Mouse (Mus musculus): ENCODE results near the gene Col4a4.

The Col4a4 gene

GRCm38 (mm10) chr1:82586713-82587399 lies at the start of gene Col4a4, which contains the start of gene Col4a3:
Gene Col4a4 (minus strand): TSS chr1:82586849.
Gene Col4a3 (plus strand): TSS chr1:82586921.
- no peak for DNase-seq (ENCODE audit: low spot score)

- no peak for DNase-seq (ENCODE audit: low spot score)
These were observed 49.7 kb upstream of the Col4a4 start for GRCm38 (mm10) chr1:82636321-82636720.

- no peak for DNase-seq (ENCODE audit: low spot score)
These were observed 48.6 kb upstream of the Col4a4 start for GRCm38 (mm10) chr1:82635254-82635620.

- no peak for DNase-seq (ENCODE audit: low spot score)
These were observed 48.0 kb upstream of the Col4a4 start for GRCm38 (mm10) chr1:82634545-82635253.

- DNase-seq (ENCODE audit: low spot score) = no peak
These were observed 44.6 kb upstream of the Col4a4 start for GRCm38 (mm10) chr1:82631169-82631792.

- DNase-seq (ENCODE audit: low spot score) = no peak
These were observed 42.8 kb upstream of the Col4a4 start for GRCm38 (mm10) chr1:82629495-82629894.

GRCm38 (mm10) chr1:82627652-82628051 lies 41.0 kb upstream of the Col4a4 start:
- no peak for DNase-seq (ENCODE audit: low spot score)

- DNase-seq (ENCODE audit: low spot score) = no peak
These were observed 38.8 kb upstream of the Col4a4 start for GRCm38 (mm10) chr1:82625474-82625873.

GRCm38 (mm10) chr1:82624934-82625333 lies 38.3 kb upstream of the Col4a4 start:
- DNase-seq (ENCODE audit: low spot score) = no peak

- no peak for DNase-seq (ENCODE audit: low spot score)
These were observed 33.3 kb upstream of the Col4a4 start for GRCm38 (mm10) chr1:82619981-82620380.

- DNase-seq (ENCODE audit: low spot score) = no peak
These were observed 31.9 kb upstream of the Col4a4 start for GRCm38 (mm10) chr1:82618592-82618991.

- no peak for DNase-seq (ENCODE audit: low spot score)
These were observed 31.4 kb upstream of the Col4a4 start for GRCm38 (mm10) chr1:82618001-82618400.

- DNase-seq (ENCODE audit: low spot score) = no peak
These were observed 25.5 kb upstream of the Col4a4 start for GRCm38 (mm10) chr1:82612061-82612660.

GRCm38 (mm10) chr1:82608646-82609262 lies 22.1 kb upstream of the Col4a4 start:
- DNase-seq (ENCODE audit: low spot score) = no peak

GRCm38 (mm10) chr1:82605856-82606255 lies 19.2 kb upstream of the Col4a4 start:
- DNase-seq (ENCODE audit: low spot score) = no peak

- DNase-seq (ENCODE audit: low spot score) = no peak
These were observed 18.7 kb upstream of the Col4a4 start for GRCm38 (mm10) chr1:82605347-82605746.

- no peak for DNase-seq (ENCODE audit: low spot score)
These were observed 16.7 kb upstream of the Col4a4 start for GRCm38 (mm10) chr1:82603198-82603950.

- no peak for DNase-seq (ENCODE audit: low spot score)
These were observed 10.4 kb upstream of the Col4a4 start for GRCm38 (mm10) chr1:82596864-82597596.

- DNase-seq (ENCODE audit: low spot score) = no peak
These were observed 3.6 kb upstream of the Col4a4 start for GRCm38 (mm10) chr1:82590266-82590665.

- DNase-seq (ENCODE audit: low spot score) = no peak
These were observed 668 bp downstream of the Col4a4 start for GRCm38 (mm10) chr1:82585981-82586380.

- DNase-seq (ENCODE audit: low spot score) = no peak
These were observed 8.3 kb downstream of the Col4a4 start for GRCm38 (mm10) chr1:82578320-82578719.

Measured in MN1 (cell line).